Mouse (Mus musculus): ENCODE results near the gene Itih5.

DNA sequence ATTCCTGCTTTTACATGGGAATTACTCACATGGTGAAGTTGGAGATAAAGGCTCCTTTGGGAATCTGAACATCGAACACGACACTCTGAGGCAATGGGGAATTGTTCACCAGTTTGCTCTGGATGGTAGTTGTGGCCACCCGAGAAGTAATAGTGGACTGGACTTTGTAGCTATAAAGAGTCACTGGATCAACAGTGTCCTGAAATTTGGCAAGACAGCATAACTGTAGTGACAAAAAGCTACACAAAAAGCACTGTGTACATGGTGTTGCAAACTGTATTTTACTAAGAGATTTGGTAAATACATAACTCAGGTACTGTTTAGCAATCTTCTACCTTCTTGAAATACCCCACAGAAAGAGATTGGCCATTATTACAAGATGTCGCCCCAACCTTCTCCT is 27.2 kb upstream of the Itih5 start:
- no peak for TF ChIP-seq TAL1 (IDR thresholded peaks at IDR 0.05; ENCODE audit: low read length)
- TF ChIP-seq UBTF (IDR thresholded peaks at IDR 0.05; ENCODE audit: borderline replicate concordance, insufficient read depth, low read depth, low read length): no peak
- no peak for TF ChIP-seq USF1 (IDR thresholded peaks at IDR 0.05; ENCODE audit: low read depth, low read length)
- TF ChIP-seq EP300 (IDR thresholded peaks at IDR 0.05; ENCODE audit: low read depth in 1 of 2, low read length in 2 of 2): no peak
- no peak for TF ChIP-seq GATA1 (IDR thresholded peaks at IDR 0.05; ENCODE audit: low read depth, low read length)
- TF ChIP-seq CTCF (IDR thresholded peaks at IDR 0.05 in 2 of 3, conservative IDR thresholded peaks at IDR 0.05 in 1 of 3; ENCODE audit: control insufficient read depth in 1 of 3, insufficient read depth in 1 of 3, low read depth in 2 of 3, low read length in 3 of 3, poor library complexity in 1 of 3, severe bottlenecking in 1 of 3): no peak
- no peak for TF ChIP-seq POLR2A (IDR thresholded peaks at IDR 0.05; ENCODE audit: control insufficient read depth in 1 of 2, insufficient read depth in 1 of 2, low read depth in 1 of 2, low read length in 2 of 2, poor library complexity in 1 of 2)
- TF ChIP-seq MYC (IDR thresholded peaks at IDR 0.05; ENCODE audit: low read depth, low read length): no peak
- TF ChIP-seq GABPA (IDR thresholded peaks at IDR 0.05; ENCODE audit: low read depth, low read length): no peak
- no peak for TF ChIP-seq HCFC1 (IDR thresholded peaks at IDR 0.05; ENCODE audit: low read depth, low read length)
- TF ChIP-seq MAX (IDR thresholded peaks at IDR 0.05; ENCODE audit: low read length): no peak
- no peak for TF ChIP-seq ZC3H11A (IDR thresholded peaks at IDR 0.05; ENCODE audit: low read depth, low read length)
